Mouse (Mus musculus) fat pad, adult 2 months (tissue): Measurements from ENCODE around the gene Pde8b.

Experiments
- DNase-seq: peaks from one replicate; pipeline ENCODE4 v3.0.0-alpha.2; 2011; ENCODE audit warnings: low read depth, low spot score; ENCODE audit errors: extremely low read depth

Gene Pde8b

DNA sequence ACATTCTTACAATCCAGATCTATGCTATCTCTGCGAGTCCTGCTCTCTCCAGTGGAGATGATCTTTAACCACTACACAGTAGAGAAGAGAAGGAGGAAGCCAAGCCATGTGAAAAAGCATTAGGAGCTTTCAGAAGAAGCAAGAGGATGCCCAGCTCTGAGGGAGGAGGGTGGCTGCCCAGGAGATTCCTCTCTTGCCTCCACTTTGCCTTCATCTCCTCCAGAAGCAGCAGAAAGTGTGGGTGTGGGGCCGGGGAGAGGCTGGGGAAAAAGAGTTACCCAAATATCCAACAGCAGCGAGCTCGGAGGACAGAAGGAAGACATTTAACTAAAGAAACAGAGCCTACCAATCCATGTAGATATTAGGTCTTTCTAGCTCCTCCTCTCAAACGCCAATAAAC lies 164.1 kb downstream of the Pde8b start:
- DNase-seq: no peak

DNA sequence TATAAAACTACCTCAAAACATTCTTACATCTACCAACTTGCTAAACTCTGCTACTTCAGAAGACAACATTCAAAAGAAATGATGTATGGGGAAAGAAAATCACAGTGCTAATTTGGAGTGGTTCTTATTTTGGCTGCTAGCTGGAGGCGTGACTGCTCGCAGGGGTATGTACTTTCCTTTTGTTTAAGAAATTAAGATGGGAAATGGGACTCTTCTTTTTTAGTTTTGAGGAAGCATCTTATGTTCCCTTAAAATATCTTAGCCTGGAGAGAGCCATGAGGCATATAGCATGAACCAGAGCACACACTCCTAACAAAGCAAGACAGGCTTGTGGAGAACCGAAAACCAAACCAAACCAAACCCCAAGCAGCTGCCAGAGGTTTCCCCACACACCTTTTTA lies 167.5 kb downstream of the Pde8b start:
- DNase-seq: no peak

- no peak for DNase-seq
Measured at GRCm38 (mm10) chr13:95081082-95081481, 169.1 kb downstream of the Pde8b start.

DNA sequence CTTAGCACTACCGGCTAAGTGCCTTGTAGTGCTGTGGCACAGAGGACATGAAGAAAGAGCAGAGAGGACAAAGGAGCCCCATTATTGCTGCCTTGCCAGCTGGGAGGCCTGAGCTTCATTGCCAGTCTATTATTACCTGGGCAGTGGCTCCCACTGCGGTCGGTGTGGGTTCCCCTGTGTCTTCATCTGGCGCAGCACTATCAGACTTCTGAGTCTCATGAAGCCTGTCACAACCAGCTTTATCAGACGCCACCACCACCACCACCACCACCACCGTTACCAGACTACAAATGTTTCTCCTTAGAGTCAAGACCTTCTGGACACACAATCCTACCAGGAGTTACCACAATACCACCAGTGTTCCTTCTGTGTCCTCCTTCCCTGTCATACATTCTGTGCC lies 171.6 kb downstream of the Pde8b start:
- no peak for DNase-seq

DNA sequence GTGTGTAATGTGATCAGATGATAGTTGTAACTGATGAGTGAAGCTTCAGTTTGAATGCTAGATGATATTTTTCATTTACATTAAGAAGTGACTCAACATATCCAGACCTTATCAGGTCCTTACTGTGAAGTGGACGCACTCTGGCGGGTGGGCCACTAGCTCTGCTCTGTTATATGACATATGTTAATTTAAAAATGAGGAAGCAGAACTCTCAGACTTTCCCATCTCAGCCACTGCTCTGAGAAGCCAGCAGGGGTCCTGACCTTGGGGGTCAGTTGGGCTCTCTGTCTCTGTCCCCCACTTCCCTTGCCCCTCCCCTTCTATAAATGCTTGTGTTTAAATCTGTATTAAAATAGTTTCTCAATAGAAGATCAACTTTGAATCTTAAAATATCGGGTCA lies 172.4 kb downstream of the Pde8b start:
- no peak for DNase-seq

DNA sequence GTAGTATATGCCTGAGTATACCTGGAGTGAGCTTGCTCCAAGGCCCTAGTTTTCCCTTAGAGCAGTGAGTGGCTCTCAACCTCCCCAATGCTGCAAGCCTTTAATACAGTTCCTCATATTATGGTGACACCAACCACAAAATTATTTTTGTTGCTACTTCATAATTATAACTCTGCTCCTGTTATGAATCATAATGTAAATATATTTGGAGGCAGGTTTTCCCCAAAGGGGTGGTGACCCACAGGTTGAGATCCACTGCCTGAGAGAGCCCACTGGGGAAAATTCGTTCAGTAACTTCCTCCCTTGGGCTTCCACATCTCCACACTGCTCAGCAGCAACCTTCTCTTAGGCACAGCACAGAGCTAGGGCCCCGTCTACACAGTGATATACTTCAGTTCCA lies 174.0 kb downstream of the Pde8b start:
- DNase-seq: no peak

DNA sequence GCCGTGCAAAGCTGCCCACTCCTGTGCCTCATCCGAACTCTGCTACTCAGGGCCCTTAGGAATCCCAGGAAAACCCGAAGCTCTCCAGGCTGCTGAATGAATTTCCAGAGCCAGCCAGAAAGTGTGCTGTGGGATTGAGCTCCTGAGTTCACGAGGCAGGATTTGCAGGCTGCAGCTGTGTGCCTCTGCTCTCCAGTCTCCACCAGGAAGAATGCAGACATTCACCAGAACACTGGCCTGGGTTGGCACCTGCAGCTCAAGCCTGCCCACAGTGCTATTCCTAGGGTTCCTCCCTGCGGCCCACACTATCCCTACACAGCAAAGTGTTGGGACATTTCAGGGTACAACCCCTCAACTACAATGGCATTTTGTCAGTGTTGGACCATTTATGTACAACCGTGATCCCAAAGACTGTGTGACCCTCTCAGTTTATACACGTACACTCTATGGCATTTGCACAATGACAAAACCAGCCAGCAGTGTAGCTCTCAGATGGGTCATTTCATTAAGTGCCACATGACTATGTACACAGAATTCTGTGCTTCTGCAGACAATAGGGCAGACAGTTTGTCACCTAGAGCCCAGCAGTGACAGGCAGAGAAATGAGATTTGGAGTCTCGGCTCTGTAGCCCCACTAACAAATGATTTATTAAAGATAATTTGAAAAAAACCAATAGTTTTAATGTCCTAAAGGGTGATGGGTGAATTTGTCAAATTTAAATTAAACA lies 176.5 kb downstream of the Pde8b start:
- no peak for DNase-seq

DNA sequence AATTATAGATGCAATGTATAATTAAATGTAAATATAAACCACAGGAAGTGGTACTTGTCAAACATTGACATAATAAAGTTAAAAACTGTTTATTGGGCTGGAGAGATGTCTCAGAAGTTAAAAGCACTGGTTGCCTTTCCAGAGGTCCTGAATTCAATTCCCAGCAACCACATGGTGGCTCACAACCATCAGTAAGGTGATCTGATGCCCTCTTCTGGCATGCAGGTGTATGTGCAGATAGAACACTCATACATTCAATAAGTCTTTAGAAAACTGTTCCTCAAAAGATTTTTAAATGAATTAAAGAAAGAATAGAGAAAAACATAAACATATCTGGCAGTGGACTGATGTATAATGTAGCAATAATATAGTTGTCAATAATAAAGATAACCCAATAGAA lies 179.9 kb downstream of the Pde8b start:
- no peak for DNase-seq

DNA sequence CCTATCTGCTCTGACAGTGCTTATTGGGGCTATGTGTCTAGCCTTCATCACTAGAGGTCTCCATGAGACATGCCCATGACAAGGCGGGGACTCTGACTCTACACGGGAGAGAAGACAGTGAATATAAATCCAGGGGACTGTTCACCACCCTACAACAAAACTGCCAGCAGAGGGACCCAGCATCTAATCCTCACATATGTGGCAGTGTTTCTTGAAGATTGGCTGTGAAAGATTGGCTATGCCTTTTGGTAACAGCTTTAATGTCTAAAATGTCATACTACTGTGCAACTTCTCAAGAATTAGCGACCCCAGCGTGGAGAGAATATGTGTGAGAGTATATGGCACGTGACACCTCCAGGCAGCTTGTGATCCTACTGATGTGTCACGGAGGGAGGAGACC lies 182.3 kb downstream of the Pde8b start:
- no peak for DNase-seq

- no peak for DNase-seq
Measured at GRCm38 (mm10) chr13:95063390-95064017, 186.6 kb downstream of the Pde8b start.

- no peak for DNase-seq
Measured at GRCm38 (mm10) chr13:95058885-95059284, 191.3 kb downstream of the Pde8b start.

DNA sequence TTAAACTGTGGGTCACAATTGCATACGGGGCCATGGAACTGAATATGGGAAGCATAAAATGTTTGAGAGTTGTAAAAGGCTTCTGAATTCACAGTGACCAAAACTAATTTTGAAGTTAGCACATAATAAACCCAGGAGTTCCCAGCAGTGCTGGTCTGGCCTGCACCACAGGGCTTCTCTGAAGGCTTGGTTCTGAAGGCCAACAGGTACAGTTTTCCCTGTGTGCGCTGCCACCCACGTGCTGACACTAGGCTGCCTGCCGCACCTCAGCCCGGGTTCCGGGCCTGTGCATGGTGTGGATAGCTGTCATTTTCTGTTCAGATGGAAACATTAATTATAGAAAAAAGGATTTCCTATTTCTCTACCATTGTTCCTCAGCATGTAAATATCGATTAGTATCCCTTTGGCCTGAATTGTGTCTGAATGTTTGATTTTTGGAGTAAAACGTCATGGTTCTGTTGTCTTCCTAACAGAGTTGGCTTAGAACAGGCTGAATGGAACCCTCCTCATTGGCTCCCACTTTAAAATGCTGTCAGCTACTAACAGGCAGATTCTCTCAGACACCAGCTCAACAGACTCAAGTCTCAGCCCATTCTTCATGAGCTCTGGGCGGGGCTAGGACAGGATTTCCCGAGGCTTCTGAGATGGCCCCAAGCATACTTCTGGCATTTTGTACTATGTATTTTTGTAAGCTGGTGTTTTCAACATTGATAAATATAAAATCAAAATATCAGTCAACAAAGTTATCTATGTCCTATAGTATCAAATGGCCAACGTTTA lies 193.4 kb downstream of the Pde8b start:
- no peak for DNase-seq

DNA sequence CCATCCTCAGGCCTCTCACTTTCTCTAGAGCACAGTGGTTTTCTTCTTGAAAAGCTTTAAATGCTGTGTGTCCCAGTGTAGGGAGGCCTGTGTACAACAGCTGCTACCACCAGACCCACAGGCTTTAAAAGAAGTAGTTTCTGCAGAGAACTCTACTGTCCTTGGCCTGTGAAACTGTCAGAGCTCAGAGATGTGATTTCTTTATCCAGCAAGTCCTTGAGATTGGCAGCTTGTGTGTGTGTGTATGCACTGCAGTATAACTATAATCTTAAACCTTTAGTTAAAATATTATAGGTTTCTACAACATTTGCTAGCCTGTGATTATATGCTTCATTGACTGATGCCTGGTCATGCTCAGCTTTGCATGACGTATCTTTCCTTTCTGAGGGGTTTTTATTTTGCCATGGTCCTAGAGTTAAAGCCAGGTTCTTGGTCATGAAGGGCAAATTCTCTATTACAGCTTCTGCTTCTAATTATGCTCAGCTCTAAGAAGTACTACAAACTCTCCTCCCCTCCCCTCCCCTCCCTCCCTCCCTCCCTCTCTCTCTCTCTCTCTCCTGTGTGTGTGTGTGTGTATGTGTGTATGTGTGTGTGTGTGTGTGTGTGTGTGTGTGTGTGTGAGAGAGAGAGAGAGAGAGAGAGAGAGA lies 194.3 kb downstream of the Pde8b start:
- DNase-seq: no peak

DNA sequence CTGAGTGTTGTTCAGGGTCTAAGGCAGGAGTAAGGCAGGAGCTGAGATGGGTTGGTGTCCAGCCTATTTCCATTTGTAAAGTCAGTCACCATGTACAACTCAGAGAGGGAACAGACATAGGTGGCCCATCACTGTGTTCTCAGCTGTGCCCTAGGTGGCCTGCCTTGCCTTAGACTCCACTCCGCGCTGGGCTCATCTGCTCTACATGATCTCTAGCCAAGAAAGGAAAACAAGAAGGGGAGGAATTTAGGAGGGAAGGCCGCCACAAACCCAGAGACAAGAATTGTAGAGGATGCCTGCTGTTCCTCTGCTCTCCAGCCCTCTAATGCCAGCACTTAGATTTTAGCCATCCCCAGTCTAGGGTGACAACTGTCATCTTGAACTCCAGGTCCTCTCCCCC lies 197.7 kb downstream of the Pde8b start:
- no peak for DNase-seq

- DNase-seq: no peak
Measured at GRCm38 (mm10) chr13:95050398-95050797, 199.7 kb downstream of the Pde8b start.

DNA sequence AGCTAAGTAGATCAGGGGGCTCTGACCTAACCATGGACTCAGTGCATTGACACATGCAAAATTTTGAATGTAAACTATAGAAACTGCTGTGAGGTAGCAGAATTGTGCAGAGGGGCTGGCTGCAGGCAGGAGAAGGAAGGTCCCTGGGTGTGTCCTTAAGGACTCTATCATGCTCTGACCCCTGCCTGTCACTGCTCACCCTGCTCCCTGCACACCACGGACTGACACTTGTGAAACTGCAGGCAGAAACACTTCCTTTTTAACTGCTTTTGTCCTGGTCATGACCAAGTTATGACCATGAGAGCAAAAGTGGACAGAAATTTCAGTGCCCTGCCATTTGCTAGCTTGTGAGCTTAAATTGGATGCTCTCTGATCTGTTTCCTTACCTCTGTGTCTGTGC lies 206.0 kb downstream of the Pde8b start:
- DNase-seq: no peak

- no peak for DNase-seq
Measured at GRCm38 (mm10) chr13:95040140-95040738, 209.9 kb downstream of the Pde8b start.

DNA sequence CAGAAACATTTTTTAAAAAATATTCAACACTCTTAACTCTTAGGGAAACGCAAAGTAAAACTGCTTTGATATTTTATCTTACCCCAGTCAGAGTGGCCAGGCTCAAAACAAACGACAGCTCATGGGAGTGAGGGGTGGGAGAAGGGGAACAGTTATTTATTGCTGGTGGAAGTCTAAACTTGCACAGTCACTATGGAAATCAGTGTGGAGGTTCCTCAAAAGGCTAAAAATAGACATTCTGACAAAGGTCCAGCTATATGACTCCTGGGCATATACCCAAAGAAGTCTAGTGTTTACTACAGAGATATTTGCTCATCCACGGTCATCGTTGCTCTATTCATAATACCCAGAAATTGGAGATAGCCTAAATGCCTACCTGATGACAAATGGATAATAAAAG lies 211.9 kb downstream of the Pde8b start:
- DNase-seq: no peak

GRCm38 (mm10) chr13:95034715-95035114 lies 215.4 kb downstream of the Pde8b start:
- DNase-seq: no peak

DNA sequence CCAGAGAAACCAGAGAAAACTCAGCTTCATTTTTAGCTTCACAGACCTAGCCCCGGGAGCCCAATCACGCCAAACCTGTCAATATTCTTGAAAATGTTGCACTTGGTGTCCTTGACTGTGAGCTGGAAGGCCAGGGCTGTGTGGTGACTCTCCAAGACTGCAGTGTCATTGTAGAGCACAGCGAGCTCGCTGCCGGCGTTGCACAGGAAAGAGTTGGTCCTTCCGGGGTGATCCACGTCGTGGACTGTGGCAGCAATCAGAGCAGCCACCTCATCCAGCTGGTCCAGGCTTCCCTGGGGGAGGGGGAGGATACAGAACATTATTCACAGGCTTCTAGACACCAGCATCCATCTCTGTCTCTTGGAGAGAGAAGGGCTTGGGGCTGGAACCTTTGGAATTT lies 216.0 kb downstream of the Pde8b start:
- no peak for DNase-seq

GRCm38 (mm10) chr13:95032973-95033372 lies 217.2 kb downstream of the Pde8b start:
- no peak for DNase-seq
